Mouse (Mus musculus): ENCODE data around the gene Ripply2.

GRCm38 (mm10) chr9:86984583-86984982 is 30.8 kb upstream of the Ripply2 start:
- TF ChIP-seq POLR2A (IDR thresholded peaks at IDR 0.05; ENCODE audit: insufficient read length, low read depth) = no peak
- TF ChIP-seq TCF12 (IDR thresholded peaks at IDR 0.05; ENCODE audit: insufficient read depth, poor library complexity, severe bottlenecking) = no peak
- TF ChIP-seq POLR2AphosphoS2 (IDR thresholded peaks at IDR 0.05; ENCODE audit: insufficient read length, low read depth) = no peak
- no peak for TF ChIP-seq USF1 (IDR thresholded peaks at IDR 0.05; ENCODE audit: low read depth)
- TF ChIP-seq E2F4 (IDR thresholded peaks at IDR 0.05; ENCODE audit: insufficient read depth) = no peak
- TF ChIP-seq TCF3 (IDR thresholded peaks at IDR 0.05; ENCODE audit: insufficient read length, low read depth) = no peak
- no peak for TF ChIP-seq REST (IDR thresholded peaks at IDR 0.05; ENCODE audit: insufficient read depth, insufficient read length)
- no peak for TF ChIP-seq CEBPB (IDR thresholded peaks at IDR 0.05; ENCODE audit: insufficient read depth, poor library complexity, severe bottlenecking)
- TF ChIP-seq MAX (IDR thresholded peaks at IDR 0.05; ENCODE audit: low read depth) = no peak

Measured in myocyte (in vitro differentiated cells).